Mouse (Mus musculus) testis, adult 2 months (tissue): ENCODE measurements around the gene Ddr2. TPM values are rescaled to one million over a fixed set of nuclear protein-coding genes. Genes with fewer than 3 reads are reported as not detected.

Experiments used
- H3K27ac ChIP-seq: fragments of 200-500 bp; 2 replicates; pipeline ENCODE4 v1.5.1; 2012; ENCODE audit warnings: low read depth, low read length; ENCODE audit not compliant: control insufficient read depth, insufficient read depth
- H3K27me3 ChIP-seq: fragments of 200-500 bp; 2 replicates; pipeline ENCODE4 v1.6.1; 2012; ENCODE audit warnings: mild to moderate bottlenecking, low read length, moderate library complexity; ENCODE audit not compliant: control insufficient read depth, insufficient read depth
- H3K36me3 ChIP-seq: fragments of 200-500 bp; 2 replicates; pipeline ENCODE4 v1.6.1; 2012; ENCODE audit warnings: mild to moderate bottlenecking, low read length; ENCODE audit not compliant: control insufficient read depth, insufficient read depth
- H3K4me1 ChIP-seq: fragments of 200-500 bp; 2 replicates; pipeline ENCODE4 v1.6.1; 2012; ENCODE audit warnings: low read length; ENCODE audit not compliant: control insufficient read depth, insufficient read depth
- H3K4me3 ChIP-seq: fragments of 200-500 bp; 2 replicates; pipeline ENCODE4 v1.5.1; 2012; ENCODE audit warnings: low read depth, mild to moderate bottlenecking, low read length, moderate library complexity, mixed read lengths; ENCODE audit not compliant: control insufficient read depth
- CTCF ChIP-seq: fragments of 200-500 bp; IDR thresholded peaks from 2 replicates; pipeline ENCODE4 v1.5.1; 2012; ENCODE audit warnings: low read depth, mild to moderate bottlenecking, inconsistent platforms, low read length, moderate library complexity; ENCODE audit not compliant: control insufficient read depth, insufficient read depth, insufficient replicate concordance
- POLR2A ChIP-seq: fragments of 200-500 bp; IDR thresholded peaks from 2 replicates; pipeline ENCODE4 v1.6.1; 2012; ENCODE audit warnings: low read depth, mild to moderate bottlenecking, inconsistent platforms, low read length, moderate library complexity; ENCODE audit not compliant: control insufficient read depth
- polyA plus RNA-seq: library from polyadenylated mRNA; depleted of rRNA; stranded (reverse); fragments of >200 nt; gene quantifications from 2 replicates; pipeline ENCODE4 v1.2.3, GENCODE M21; 2012; rRNA removed

Gene Ddr2
- polyA plus RNA-seq, 1 experiment, result 1.8 TPM

- no peak within 1 kb of the TSS for H3K27ac ChIP-seq
- TF ChIP-seq POLR2A (no peak), CTCF (no peak)
- H3K4me1 ChIP-seq, result no peaks in the 10 kb centered on the region; the same call in 1 of the 2 replicates
- no peak within 1 kb of the TSS for H3K4me3 ChIP-seq
- no peaks in the 10 kb centered on the region for H3K36me3 ChIP-seq
- no peaks in the 10 kb centered on the region for H3K27me3 ChIP-seq
Observed at GRCm38 (mm10) chr1:169928454-169928971, 182.0 kb downstream of the Ddr2 start, which contains the start of gene Ccdc190. Gene Ccdc190, plus strand, starts transcription at chr1:169928648.

- H3K4me3 ChIP-seq, result no peak overlapping the region
- TF ChIP-seq POLR2A (no peak), CTCF (no peak)
- no peaks in the 10 kb centered on the region for H3K27me3 ChIP-seq
- no peaks in the 10 kb centered on the region for H3K4me1 ChIP-seq
- H3K27ac ChIP-seq, result no peak overlapping the region
- no peaks in the 10 kb centered on the region for H3K36me3 ChIP-seq
Observed at GRCm38 (mm10) chr1:169927753-169928369, 182.7 kb downstream of the Ddr2 start.

- no peaks in the 10 kb centered on the region for H3K27me3 ChIP-seq
Observed at GRCm38 (mm10) chr1:169924567-169924966, 186.0 kb downstream of the Ddr2 start.

More at GRCm38 (mm10) chr1:169924567-169924966, 186.0 kb downstream of the Ddr2 start:
- H3K4me1 ChIP-seq, result no peaks in the 10 kb centered on the region
- peak overlapping the region; percentile 14; the same call in 1 of the 2 replicates for H3K4me3 ChIP-seq
- no peak overlapping the region for H3K27ac ChIP-seq
- H3K36me3 ChIP-seq, result no peaks in the 10 kb centered on the region
- TF ChIP-seq POLR2A, result no peak

Other genes starting within 250 kb of the Ddr2 start
- 0.36 and 0.48 TPM in 2 replicates for gene Ccdc190, start 182.1 kb downstream of the Ddr2 start, polyA plus RNA-seq
- 2.5 and 3.3 TPM in 2 replicates for gene Hsd17b7, start 141.5 kb downstream of the Ddr2 start, polyA plus RNA-seq
- 9.5 and 9.6 TPM in 2 replicates for gene Uap1, start 64.2 kb upstream of the Ddr2 start, polyA plus RNA-seq
- gene Uhmk1, start 104.6 kb upstream of the Ddr2 start, polyA plus RNA-seq, result 3.3 and 4.5 TPM in 2 replicates
- not detected in 2 replicates for gene Sh2d1b2, start 122.0 kb upstream of the Ddr2 start, polyA plus RNA-seq
- gene Sh2d1b1, start 166.6 kb upstream of the Ddr2 start, polyA plus RNA-seq, result 0.05 and 0.06 TPM in 2 replicates
- gene Gm7694, start 195.6 kb upstream of the Ddr2 start, polyA plus RNA-seq, result 1.5 and 2.6 TPM in 2 replicates
- gene Spata46, start 198.0 kb upstream of the Ddr2 start, polyA plus RNA-seq, result 881 and 963 TPM in 2 replicates